Mouse (Mus musculus) MEL (cell line): Measurements from ENCODE around the gene Arrdc3.

ENCODE experiments used
- CTCF ChIP-seq, 3 experiments: IDR thresholded peaks in 2 of 3; conservative IDR thresholded peaks in 1 of 3; 2 replicates each; pipeline ENCODE4 v1.5.1; 2011 to 2012; ENCODE audit warnings: low read length in 3 of 3, low read depth in 2 of 3, mild to moderate bottlenecking in 2 of 3, improper control_type of control experiment in 1 of 3, inconsistent platforms in 1 of 3, mixed read lengths in 1 of 3, moderate library complexity in 1 of 3; ENCODE audit not compliant: control insufficient read depth in 1 of 3, insufficient read depth in 1 of 3, poor library complexity in 1 of 3, severe bottlenecking in 1 of 3
- E2F4 ChIP-seq: IDR thresholded peaks from 2 replicates; pipeline ENCODE4 v1.6.1; 2011; ENCODE audit warnings: low read depth, low read length, improper control_type of control experiment, borderline replicate concordance
- EP300 ChIP-seq, 2 experiments: IDR thresholded peaks; 2 replicates each; pipeline ENCODE4 v1.6.1; 2011; ENCODE audit warnings: improper control_type of control experiment in 2 of 2, low read length in 2 of 2, low read depth in 1 of 2, mild to moderate bottlenecking in 1 of 2
- ETS1 ChIP-seq: IDR thresholded peaks from 2 replicates; pipeline ENCODE4 v1.6.1; 2012; ENCODE audit warnings: low read depth, mild to moderate bottlenecking, inconsistent platforms, low read length, improper control_type of control experiment, moderate library complexity
- GATA1 ChIP-seq: IDR thresholded peaks from 2 replicates; pipeline ENCODE4 v1.6.1; 2011; ENCODE audit warnings: low read depth, low read length, improper control_type of control experiment
- MAFK ChIP-seq: IDR thresholded peaks from 2 replicates; pipeline ENCODE4 v1.6.1; 2011; ENCODE audit warnings: low read depth, mild to moderate bottlenecking, low read length, improper control_type of control experiment, borderline replicate concordance
- MXI1 ChIP-seq: IDR thresholded peaks from 2 replicates; pipeline ENCODE4 v1.6.1; 2011; ENCODE audit warnings: mild to moderate bottlenecking, low read depth, low read length, improper control_type of control experiment
- MYC ChIP-seq: IDR thresholded peaks from 2 replicates; pipeline ENCODE4 v1.6.1; 2011; ENCODE audit warnings: low read depth, mild to moderate bottlenecking, low read length, improper control_type of control experiment, moderate library complexity
- NRF1 ChIP-seq: IDR thresholded peaks from 2 replicates; pipeline ENCODE4 v1.6.1; 2014; ENCODE audit warnings: low read depth, mild to moderate bottlenecking, inconsistent platforms, low read length, improper control_type of control experiment, moderate library complexity; ENCODE audit not compliant: poor library complexity, insufficient read depth, severe bottlenecking
- POLR2A ChIP-seq, 2 experiments: IDR thresholded peaks; 2 replicates each; pipeline ENCODE4 v1.6.1; 2011 to 2012; ENCODE audit warnings: low read length in 2 of 2, mild to moderate bottlenecking in 2 of 2, control low read depth in 1 of 2, improper control_type of control experiment in 1 of 2, low read depth in 1 of 2, moderate library complexity in 1 of 2; ENCODE audit not compliant: control insufficient read depth in 1 of 2, insufficient read depth in 1 of 2, poor library complexity in 1 of 2
- POLR2AphosphoS5 ChIP-seq: IDR thresholded peaks from 2 replicates; pipeline ENCODE4 v1.6.1; 2012; ENCODE audit warnings: low read depth, borderline replicate concordance, mild to moderate bottlenecking, inconsistent platforms, low read length, moderate library complexity, mixed read lengths
- USF1 ChIP-seq: IDR thresholded peaks from 2 replicates; pipeline ENCODE4 v1.6.1; 2014; ENCODE audit warnings: low read depth, mild to moderate bottlenecking, inconsistent platforms, low read length, improper control_type of control experiment, moderate library complexity
- ZKSCAN1 ChIP-seq: IDR thresholded peaks from 2 replicates; pipeline ENCODE4 v1.6.1; 2012; ENCODE audit warnings: low read depth, mild to moderate bottlenecking, inconsistent platforms, low read length, improper control_type of control experiment, moderate library complexity
- ZNF384 ChIP-seq: IDR thresholded peaks from 2 replicates; pipeline ENCODE4 v1.6.1; 2012; ENCODE audit warnings: low read depth, mild to moderate bottlenecking, inconsistent platforms, low read length, improper control_type of control experiment

DNA sequence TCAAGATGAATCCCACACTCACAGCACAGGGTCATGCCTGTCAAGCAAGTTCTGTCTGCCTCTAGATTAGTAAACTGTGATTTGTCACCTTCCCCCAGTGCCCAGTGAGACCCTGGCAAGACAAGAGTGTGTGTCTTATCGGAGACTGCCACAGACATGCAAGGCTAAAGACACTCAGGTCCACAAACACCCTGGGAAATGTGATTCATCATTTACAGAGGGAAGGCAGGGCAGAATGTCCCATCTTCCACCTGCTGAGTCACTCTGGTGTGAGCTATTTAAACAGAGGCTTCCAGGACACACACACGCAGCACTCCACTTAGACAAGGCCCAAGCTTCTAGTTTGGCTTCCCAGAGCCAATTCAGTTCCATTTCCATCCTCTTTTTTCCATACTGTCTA lies 53.2 kb downstream of the Arrdc3 start:
- TF ChIP-seq E2F4 = no peak
- no peak for TF ChIP-seq EP300 (IDR thresholded peaks at IDR 0.05; ENCODE audit: low read depth in 1 of 2, low read length in 2 of 2)
- TF ChIP-seq ZKSCAN1 = no peak
- no peak for TF ChIP-seq POLR2A (IDR thresholded peaks at IDR 0.05; ENCODE audit: control insufficient read depth in 1 of 2, insufficient read depth in 1 of 2, low read depth in 1 of 2, low read length in 2 of 2, poor library complexity in 1 of 2)
- no peak for TF ChIP-seq CTCF (IDR thresholded peaks at IDR 0.05 in 2 of 3, conservative IDR thresholded peaks at IDR 0.05 in 1 of 3; ENCODE audit: control insufficient read depth in 1 of 3, insufficient read depth in 1 of 3, low read depth in 2 of 3, low read length in 3 of 3, poor library complexity in 1 of 3, severe bottlenecking in 1 of 3)
- no peak for TF ChIP-seq USF1
- TF ChIP-seq ZNF384 = no peak
- no peak for TF ChIP-seq MXI1
- TF ChIP-seq MYC = no peak
- no peak for TF ChIP-seq POLR2AphosphoS5
- no peak for TF ChIP-seq ETS1
- no peak for TF ChIP-seq NRF1
- no peak for TF ChIP-seq GATA1
- no peak for TF ChIP-seq MAFK
